Mouse (Mus musculus) monocyte, adult 2 months (primary cell): Measurements from ENCODE around the gene Slc25a19.

ENCODE experiments used
- DNase-seq, 2 experiments: peaks; one replicate each; pipeline ENCODE4 v3.0.0; 2022; ENCODE audit warnings: low spot score in 2 of 2, low read depth in 1 of 2

Gene Slc25a19

GRCm38 (mm10) chr11:115618732-115619516 is 9.2 kb downstream of the Slc25a19 start:
- DNase-seq: no peak

GRCm38 (mm10) chr11:115618001-115618400 is 10.1 kb downstream of the Slc25a19 start:
- no peak for DNase-seq

- DNase-seq: no peak
Observed at GRCm38 (mm10) chr11:115616893-115617292, 11.2 kb downstream of the Slc25a19 start.

GRCm38 (mm10) chr11:115616371-115616770 is 11.7 kb downstream of the Slc25a19 start:
- no peak for DNase-seq

- no peak for DNase-seq
Observed at GRCm38 (mm10) chr11:115615875-115616274, 12.2 kb downstream of the Slc25a19 start.

- no peak for DNase-seq
Observed at GRCm38 (mm10) chr11:115615108-115615825, 12.8 kb downstream of the Slc25a19 start.

GRCm38 (mm10) chr11:115614346-115615107 is 13.6 kb downstream of the Slc25a19 start:
- no peak for DNase-seq

- DNase-seq: no peak
Observed at GRCm38 (mm10) chr11:115613138-115613945, 14.8 kb downstream of the Slc25a19 start.

GRCm38 (mm10) chr11:115612410-115613137 is 15.5 kb downstream of the Slc25a19 start, which contains the start of gene Mif4gd:
Gene Mif4gd, minus strand, starts transcription at chr11:115612969.
- DNase-seq: peak; percentile 62 to 94

- DNase-seq: no peak
Observed at GRCm38 (mm10) chr11:115612059-115612409, 16.1 kb downstream of the Slc25a19 start.

- no peak for DNase-seq
Observed at GRCm38 (mm10) chr11:115611173-115611572, 16.9 kb downstream of the Slc25a19 start.

GRCm38 (mm10) chr11:115609576-115609975 is 18.5 kb downstream of the Slc25a19 start:
- no peak for DNase-seq

- DNase-seq: no peak
Observed at GRCm38 (mm10) chr11:115608421-115609399, 19.4 kb downstream of the Slc25a19 start.

GRCm38 (mm10) chr11:115606733-115607132 is 21.4 kb downstream of the Slc25a19 start:
- no peak for DNase-seq

- no peak for DNase-seq
Observed at GRCm38 (mm10) chr11:115604304-115604696, 23.8 kb downstream of the Slc25a19 start.

GRCm38 (mm10) chr11:115603476-115604303 is 24.4 kb downstream of the Slc25a19 start, which contains the start of the genes Mrps7 and Gga3:
Gene Mrps7, plus strand, starts transcription at chr11:115603925.
Gene Gga3, minus strand, starts transcription at chr11:115604051.
- DNase-seq: peak; percentile 80 to 90

- no peak for DNase-seq
Observed at GRCm38 (mm10) chr11:115603128-115603475, 25.0 kb downstream of the Slc25a19 start.

GRCm38 (mm10) chr11:115601174-115601573 is 26.9 kb downstream of the Slc25a19 start:
- no peak for DNase-seq
